Mouse (Mus musculus): ENCODE results near the gene Apba2. TPM values are rescaled to one million over a fixed set of nuclear protein-coding genes. Genes with fewer than 3 reads are reported as not detected.

The Apba2 gene
- polyA plus RNA-seq, 1 experiment = not detected

- H3K9me3 ChIP-seq = peaks cover 37% of the 10 kb centered on the region
- H3K4me1 ChIP-seq = no peaks in the 10 kb centered on the region
- H3K4me3 ChIP-seq (replicated peaks) = no peak overlapping the region
- no peaks in the 10 kb centered on the region for H3K36me3 ChIP-seq (replicated peaks; ENCODE audit: low read length)
- no peaks in the 10 kb centered on the region for H3K27me3 ChIP-seq (replicated peaks)
- TF ChIP-seq FLI1 (IDR thresholded peaks at IDR 0.05; ENCODE audit: low read length) = no peak
- no peak for TF ChIP-seq GATA1 (IDR thresholded peaks at IDR 0.05; ENCODE audit: borderline replicate concordance, low read length)
These were observed 195.2 kb downstream of the Apba2 start for GRCm38 (mm10) chr7:64696521-64697281.

DNA sequence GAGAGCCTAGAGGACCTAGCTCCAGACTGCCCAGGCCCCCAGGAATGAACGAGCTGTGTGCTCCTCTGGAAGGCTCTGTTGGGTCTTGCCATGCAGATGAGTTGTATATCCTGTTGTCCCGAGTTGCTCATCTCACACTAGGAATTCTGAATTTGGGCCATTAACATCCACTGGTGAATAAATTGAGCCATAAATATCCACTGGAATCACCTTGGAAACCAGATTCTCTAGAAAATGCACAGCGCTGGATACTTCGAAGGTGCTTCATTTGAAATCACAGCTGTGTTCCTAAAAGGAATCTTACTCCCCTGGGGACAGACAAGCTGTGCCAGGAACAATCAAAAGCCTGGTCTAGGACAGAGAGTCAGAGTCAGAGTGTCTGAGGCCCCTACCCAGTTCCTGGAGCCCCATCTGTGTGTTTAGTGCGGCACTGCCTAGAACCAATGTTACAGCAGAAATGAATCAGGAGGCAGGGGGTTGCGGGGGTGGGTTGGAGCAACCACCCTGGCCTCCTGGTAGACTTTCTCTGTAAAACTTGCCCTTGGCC is 196.4 kb downstream of the Apba2 start:
- TF ChIP-seq GATA1 (IDR thresholded peaks at IDR 0.05; ENCODE audit: borderline replicate concordance, low read length) (no peak), FLI1 (IDR thresholded peaks at IDR 0.05; ENCODE audit: low read length) (no peak)
- no peaks in the 10 kb centered on the region for H3K4me1 ChIP-seq
- H3K9me3 ChIP-seq = peaks cover 47% of the 10 kb centered on the region
- H3K4me3 ChIP-seq (replicated peaks) = no peak overlapping the region
- no peaks in the 10 kb centered on the region for H3K27me3 ChIP-seq (replicated peaks)
- H3K36me3 ChIP-seq (replicated peaks; ENCODE audit: low read length) = no peaks in the 10 kb centered on the region

DNA sequence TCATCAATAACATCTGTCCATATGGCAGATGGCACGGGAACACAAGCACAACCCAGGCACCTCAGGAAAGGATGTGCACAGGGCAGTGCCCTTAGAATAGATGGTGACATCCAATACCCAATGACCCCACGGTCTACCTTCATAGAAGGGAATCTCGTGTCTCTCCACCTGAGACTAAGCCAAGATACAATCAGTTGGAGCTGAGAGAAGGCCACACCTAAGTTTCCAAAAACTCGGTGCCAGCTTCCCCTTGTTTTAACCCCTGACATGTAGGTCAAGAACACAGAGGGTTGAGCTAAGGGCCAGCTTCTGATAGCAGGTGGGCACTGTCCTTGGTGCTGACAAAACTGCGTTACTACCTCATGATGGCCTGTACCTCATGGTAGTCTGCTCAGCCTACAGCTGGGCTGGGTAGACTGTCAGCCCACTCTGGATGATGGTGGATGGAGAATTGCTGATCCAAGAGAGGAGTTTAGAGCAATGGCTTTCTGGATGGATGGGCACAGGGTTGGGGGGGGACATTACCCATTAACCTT is 202.6 kb downstream of the Apba2 start:
- no peaks in the 10 kb centered on the region for H3K27me3 ChIP-seq (replicated peaks)
- peaks cover 60% of the 10 kb centered on the region for H3K9me3 ChIP-seq
- no peaks in the 10 kb centered on the region for H3K36me3 ChIP-seq (replicated peaks; ENCODE audit: low read length)
- H3K4me3 ChIP-seq (replicated peaks) = no peak overlapping the region
- no peaks in the 10 kb centered on the region for H3K4me1 ChIP-seq
- TF ChIP-seq GATA1 (IDR thresholded peaks at IDR 0.05; ENCODE audit: borderline replicate concordance, low read length) (no peak), FLI1 (IDR thresholded peaks at IDR 0.05; ENCODE audit: low read length) (no peak)

DNA sequence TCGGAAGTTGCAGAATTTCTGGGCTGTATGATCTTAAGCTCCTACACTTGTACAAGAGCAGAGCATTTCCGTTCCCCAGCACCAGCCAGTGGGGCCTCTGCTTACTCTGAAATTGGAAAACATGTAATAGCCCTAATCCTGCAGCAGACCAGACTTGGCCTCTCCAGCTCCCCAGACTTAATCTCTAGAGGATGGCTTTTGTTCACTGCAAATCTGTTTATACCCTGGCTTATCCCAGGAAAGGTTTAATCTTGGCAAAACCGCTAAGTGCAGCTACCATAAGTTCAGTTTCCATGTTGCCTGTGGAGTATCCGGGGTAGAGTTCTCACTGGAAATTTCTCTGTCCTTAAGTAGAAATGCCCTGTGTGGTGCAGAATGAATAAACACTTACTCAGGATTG is 206.7 kb downstream of the Apba2 start:
- no peak overlapping the region for H3K4me3 ChIP-seq (replicated peaks)
- no peaks in the 10 kb centered on the region for H3K36me3 ChIP-seq (replicated peaks; ENCODE audit: low read length)
- TF ChIP-seq GATA1 (IDR thresholded peaks at IDR 0.05; ENCODE audit: borderline replicate concordance, low read length) (no peak), FLI1 (IDR thresholded peaks at IDR 0.05; ENCODE audit: low read length) (no peak)
- H3K27me3 ChIP-seq (replicated peaks) = no peaks in the 10 kb centered on the region
- peaks cover 57% of the 10 kb centered on the region for H3K9me3 ChIP-seq
- no peaks in the 10 kb centered on the region for H3K4me1 ChIP-seq

- H3K27me3 ChIP-seq (replicated peaks) = no peaks in the 10 kb centered on the region
These were observed 208.2 kb downstream of the Apba2 start for GRCm38 (mm10) chr7:64709520-64710262.

GRCm38 (mm10) chr7:64716286-64716685 is 214.8 kb downstream of the Apba2 start:
- H3K36me3 ChIP-seq (replicated peaks; ENCODE audit: low read length) = no peaks in the 10 kb centered on the region
- H3K4me3 ChIP-seq (replicated peaks) = no peak overlapping the region
- peaks cover 10% of the 10 kb centered on the region; the same call in 1 of the 2 replicates for H3K9me3 ChIP-seq
- no peak for TF ChIP-seq GATA1 (IDR thresholded peaks at IDR 0.05; ENCODE audit: borderline replicate concordance, low read length)
- no peak for TF ChIP-seq FLI1 (IDR thresholded peaks at IDR 0.05; ENCODE audit: low read length)
- H3K4me1 ChIP-seq = no peaks in the 10 kb centered on the region
- no peaks in the 10 kb centered on the region for H3K27me3 ChIP-seq (replicated peaks)

More at GRCm38 (mm10) chr7:64709520-64710262, 208.2 kb downstream of the Apba2 start:
- no peaks in the 10 kb centered on the region for H3K36me3 ChIP-seq (replicated peaks; ENCODE audit: low read length)
- no peaks in the 10 kb centered on the region for H3K4me1 ChIP-seq
- TF ChIP-seq FLI1 (IDR thresholded peaks at IDR 0.05; ENCODE audit: low read length) = no peak
- no peak for TF ChIP-seq GATA1 (IDR thresholded peaks at IDR 0.05; ENCODE audit: borderline replicate concordance, low read length)
- H3K9me3 ChIP-seq = peaks cover 45% of the 10 kb centered on the region
- no peak overlapping the region for H3K4me3 ChIP-seq (replicated peaks)

DNA sequence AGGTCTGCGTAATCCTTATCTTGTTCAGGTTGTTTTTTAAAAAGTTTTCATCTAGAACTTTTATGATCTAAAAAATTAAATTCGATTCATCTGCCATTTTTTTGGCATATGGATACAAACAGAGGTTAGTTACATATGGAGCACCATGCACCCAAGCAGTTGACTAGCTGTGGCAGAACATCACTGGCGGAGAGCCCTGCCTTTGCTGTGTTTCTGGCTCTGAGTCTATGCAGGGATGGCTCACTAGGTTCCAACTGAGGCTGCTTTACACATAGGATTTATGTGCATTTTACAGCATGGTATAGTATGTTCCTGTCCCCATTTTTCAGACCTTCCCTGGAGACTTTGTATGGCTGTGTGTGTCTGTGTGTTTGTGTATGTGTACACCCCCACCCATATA is 221.8 kb downstream of the Apba2 start:
- no peaks in the 10 kb centered on the region for H3K36me3 ChIP-seq (replicated peaks; ENCODE audit: low read length)

DNA sequence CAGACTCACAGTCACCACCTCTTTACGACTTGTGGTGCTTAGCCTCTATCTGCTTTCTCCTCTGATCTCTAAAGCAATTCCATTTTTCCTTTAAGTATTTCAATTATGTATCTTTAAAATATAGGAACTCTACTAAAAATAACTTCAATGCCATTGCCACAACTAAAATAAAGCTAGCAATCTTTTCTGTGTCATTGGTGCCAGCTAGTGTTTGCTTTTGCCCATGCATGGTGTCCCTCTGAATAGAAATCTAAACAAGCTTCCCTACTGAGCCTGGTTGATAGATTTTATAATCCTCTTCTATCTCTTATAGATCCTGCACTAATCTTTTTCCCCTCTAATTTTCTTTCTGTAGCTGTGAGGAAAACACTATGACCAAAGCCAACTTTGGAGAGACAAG is 222.9 kb downstream of the Apba2 start:
- H3K27me3 ChIP-seq (replicated peaks) = no peaks in the 10 kb centered on the region
- H3K4me3 ChIP-seq (replicated peaks) = no peak overlapping the region
- no peaks in the 10 kb centered on the region for H3K36me3 ChIP-seq (replicated peaks; ENCODE audit: low read length)
- TF ChIP-seq GATA1 (IDR thresholded peaks at IDR 0.05; ENCODE audit: borderline replicate concordance, low read length) (no peak), FLI1 (IDR thresholded peaks at IDR 0.05; ENCODE audit: low read length) (no peak)
- peaks cover 5% of the 10 kb centered on the region; the same call in 1 of the 2 replicates for H3K9me3 ChIP-seq
- no peaks in the 10 kb centered on the region for H3K4me1 ChIP-seq

More for the DNA sequence above, 221.8 kb downstream of the Apba2 start:
- no peaks in the 10 kb centered on the region for H3K27me3 ChIP-seq (replicated peaks)
- H3K4me3 ChIP-seq (replicated peaks) = no peak overlapping the region
- no peak for TF ChIP-seq GATA1 (IDR thresholded peaks at IDR 0.05; ENCODE audit: borderline replicate concordance, low read length)
- TF ChIP-seq FLI1 (IDR thresholded peaks at IDR 0.05; ENCODE audit: low read length) = no peak
- peaks cover 4% of the 10 kb centered on the region; the same call in 1 of the 2 replicates for H3K9me3 ChIP-seq
- no peaks in the 10 kb centered on the region for H3K4me1 ChIP-seq

DNA sequence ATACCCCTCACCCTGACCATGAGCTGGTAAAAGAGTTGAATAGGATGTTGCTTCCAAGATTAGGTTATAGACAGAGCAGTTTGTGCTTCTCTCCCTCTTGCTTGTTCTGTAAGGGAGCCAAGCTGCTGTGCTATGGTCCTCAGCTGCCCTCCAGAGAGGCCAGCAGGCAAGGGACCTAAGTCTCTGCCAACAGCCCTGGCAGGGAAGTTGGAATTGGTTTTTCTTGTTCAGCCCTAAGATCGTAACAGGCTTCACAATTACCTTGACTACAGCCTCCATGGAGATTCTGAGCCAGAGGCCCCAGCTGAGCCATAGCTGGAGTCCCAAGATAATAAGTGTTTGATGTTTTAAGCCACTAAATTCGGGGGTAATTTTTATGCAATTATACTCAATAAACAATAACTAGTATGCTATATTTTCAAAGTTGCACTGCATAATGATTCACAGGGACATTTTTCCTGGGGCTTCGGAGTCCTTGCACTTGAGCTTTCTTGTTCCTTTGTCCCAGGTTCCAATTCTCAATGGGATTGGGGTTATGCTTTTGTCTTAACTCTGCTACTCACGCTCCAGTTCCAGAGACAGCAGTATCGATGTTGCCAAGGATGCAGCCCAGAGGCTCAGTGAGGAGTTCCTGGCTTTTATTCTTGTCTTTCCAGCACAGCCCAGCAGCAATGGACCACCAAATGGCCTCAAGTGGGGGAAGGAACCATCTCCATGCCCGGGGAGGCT is 224.6 kb downstream of the Apba2 start:
- no peak overlapping the region for H3K4me3 ChIP-seq (replicated peaks)
- TF ChIP-seq FLI1 (IDR thresholded peaks at IDR 0.05; ENCODE audit: low read length) (no peak), GATA1 (IDR thresholded peaks at IDR 0.05; ENCODE audit: borderline replicate concordance, low read length) (no peak)
- no peaks in the 10 kb centered on the region for H3K36me3 ChIP-seq (replicated peaks; ENCODE audit: low read length)
- no peaks in the 10 kb centered on the region for H3K4me1 ChIP-seq
- no peaks in the 10 kb centered on the region for H3K27me3 ChIP-seq (replicated peaks)
- H3K9me3 ChIP-seq = peaks cover 5% of the 10 kb centered on the region; the same call in 1 of the 2 replicates
